Mouse (Mus musculus): Measurements from ENCODE around the gene Mrgpra1. TPM values are rescaled to one million over a fixed set of nuclear protein-coding genes. Genes with fewer than 3 reads are reported as not detected.
"Not testable (repeated sequence)": the region's sequence is repeated elsewhere in the genome, so short reads cannot be mapped to it uniquely, and the experiment has no call there.

Mrgpra1 gene
- polyA plus RNA-seq (2014; fragmentation: Nextera tagmentation; extraction: Ambion mirVana): not detected in 2 replicates

DNA sequence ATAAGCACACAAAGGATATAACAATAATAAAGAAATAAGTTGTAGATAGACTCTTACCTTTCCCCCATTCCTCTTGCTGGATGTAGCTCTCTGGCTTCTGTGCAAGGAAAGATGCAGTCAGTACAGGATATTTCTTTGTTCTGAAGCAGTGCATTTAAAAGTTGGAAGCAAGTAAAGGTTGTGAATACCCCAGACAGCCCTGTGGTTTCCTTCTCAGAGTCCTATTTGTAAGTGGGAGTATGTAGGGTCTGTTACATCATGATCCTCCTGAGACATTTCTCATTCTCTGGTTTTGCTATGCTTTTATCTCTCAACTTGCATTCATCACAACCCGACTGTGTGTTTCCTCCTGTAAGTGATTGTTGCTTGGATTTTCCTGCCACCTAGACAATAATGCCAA is at the start of gene Mrgpra1:
Mrgpra1 (minus strand) TSS at position 101 of the 400 bp plus-strand sequence.
- Histone ChIP-seq H3K9me3 (ENCODE audit: control insufficient read depth, low read length) (peaks cover 23% of the 10 kb centered on the region), H3K36me3 (ENCODE audit: control insufficient read depth, insufficient read depth, low read length) (no peaks in the 10 kb centered on the region), H3K9ac (replicated peaks; ENCODE audit: low read length) (no peak within 1 kb of the TSS), H3K27me3 (ENCODE audit: control insufficient read depth, insufficient read depth, low read length) (no peaks in the 10 kb centered on the region), H3K4me2 (ENCODE audit: low read length) (no peak within 1 kb of the TSS), H3K27ac (replicated peaks; ENCODE audit: low read depth, low read length) (no peak within 1 kb of the TSS), H3K4me1 (ENCODE audit: control insufficient read depth, insufficient read depth, low read length) (no peaks in the 10 kb centered on the region), H3K4me3 (replicated peaks; ENCODE audit: low read depth, low read length) (no peak within 1 kb of the TSS)
- DNase-seq: no peak
- ATAC-seq (ENCODE audit: low FRiP score, low TSS enrichment): no peak
- WGBS: 71% methylated on average over 1 of the region's 1 CpGs

DNA sequence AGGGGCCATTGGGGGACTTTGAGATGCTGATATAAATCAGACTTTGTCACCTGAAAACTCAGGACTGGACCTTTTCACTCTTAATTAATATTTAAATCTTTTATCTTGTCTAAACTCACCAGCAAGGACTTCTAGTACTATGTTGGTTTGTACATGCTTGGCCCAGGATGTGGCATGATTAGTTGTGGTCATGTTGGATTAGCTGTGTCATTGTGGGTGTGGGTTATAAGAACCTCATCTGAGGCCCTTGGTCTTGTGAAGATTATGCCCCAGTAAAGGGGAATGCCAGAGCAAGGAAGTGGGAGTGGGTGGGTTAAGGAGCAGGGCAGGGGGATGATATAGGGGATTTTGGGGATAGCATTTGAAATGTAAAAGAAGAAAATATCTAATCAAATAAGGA is 47.1 kb upstream of the Mrgpra1 start:
- ATAC-seq (ENCODE audit: low FRiP score, low TSS enrichment): no peak
- no peaks in the 10 kb centered on the region for H3K36me3 ChIP-seq (ENCODE audit: control insufficient read depth, insufficient read depth, low read length)
- H3K4me2 ChIP-seq (ENCODE audit: low read length): no peak overlapping the region
- no peaks in the 10 kb centered on the region for H3K27me3 ChIP-seq (ENCODE audit: control insufficient read depth, insufficient read depth, low read length)
- H3K27ac ChIP-seq (replicated peaks; ENCODE audit: low read depth, low read length): no peak overlapping the region
- DNase-seq: no peak
- no peaks in the 10 kb centered on the region for H3K4me1 ChIP-seq (ENCODE audit: control insufficient read depth, insufficient read depth, low read length)
- peaks cover 15% of the 10 kb centered on the region for H3K9me3 ChIP-seq (ENCODE audit: control insufficient read depth, low read length)
- H3K4me3 ChIP-seq (replicated peaks; ENCODE audit: low read depth, low read length): no peak overlapping the region
- no peak overlapping the region for H3K9ac ChIP-seq (replicated peaks; ENCODE audit: low read length)

DNA sequence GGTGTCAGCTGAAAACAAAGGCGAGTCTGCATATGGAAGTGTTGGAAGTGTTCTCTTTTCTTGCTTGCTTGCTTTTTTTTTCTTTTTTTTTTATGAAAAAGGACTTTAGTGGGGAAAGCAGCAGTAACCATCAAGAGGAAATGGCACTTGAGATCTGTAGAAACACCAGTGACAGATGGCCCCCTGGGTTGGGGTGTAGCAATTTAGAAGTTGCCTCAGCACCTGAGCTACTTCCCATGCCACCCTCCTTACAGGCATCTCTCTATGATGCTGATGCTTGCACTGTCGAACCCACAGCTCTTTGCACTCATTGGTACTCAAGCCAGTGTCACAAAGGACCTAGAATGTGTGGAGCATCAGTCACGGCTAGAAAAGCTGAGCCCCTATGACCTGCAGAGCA is 5.6 kb downstream of the Mrgpra1 start:
- WGBS: 67% methylated on average over 3 of the region's 3 CpGs
- H3K4me3 ChIP-seq (replicated peaks; ENCODE audit: low read depth, low read length): no peak overlapping the region
- DNase-seq (no peak), ATAC-seq (ENCODE audit: low FRiP score, low TSS enrichment) (no peak)
- no peak overlapping the region for H3K4me2 ChIP-seq (ENCODE audit: low read length)
- no peaks in the 10 kb centered on the region for H3K27me3 ChIP-seq (ENCODE audit: control insufficient read depth, insufficient read depth, low read length)
- no peak overlapping the region for H3K27ac ChIP-seq (replicated peaks; ENCODE audit: low read depth, low read length)
- H3K9me3 ChIP-seq (ENCODE audit: control insufficient read depth, low read length): peaks cover 21% of the 10 kb centered on the region
- H3K4me1 ChIP-seq (ENCODE audit: control insufficient read depth, insufficient read depth, low read length): no peaks in the 10 kb centered on the region
- H3K9ac ChIP-seq (replicated peaks; ENCODE audit: low read length): no peak overlapping the region
- no peaks in the 10 kb centered on the region for H3K36me3 ChIP-seq (ENCODE audit: control insufficient read depth, insufficient read depth, low read length)

DNA sequence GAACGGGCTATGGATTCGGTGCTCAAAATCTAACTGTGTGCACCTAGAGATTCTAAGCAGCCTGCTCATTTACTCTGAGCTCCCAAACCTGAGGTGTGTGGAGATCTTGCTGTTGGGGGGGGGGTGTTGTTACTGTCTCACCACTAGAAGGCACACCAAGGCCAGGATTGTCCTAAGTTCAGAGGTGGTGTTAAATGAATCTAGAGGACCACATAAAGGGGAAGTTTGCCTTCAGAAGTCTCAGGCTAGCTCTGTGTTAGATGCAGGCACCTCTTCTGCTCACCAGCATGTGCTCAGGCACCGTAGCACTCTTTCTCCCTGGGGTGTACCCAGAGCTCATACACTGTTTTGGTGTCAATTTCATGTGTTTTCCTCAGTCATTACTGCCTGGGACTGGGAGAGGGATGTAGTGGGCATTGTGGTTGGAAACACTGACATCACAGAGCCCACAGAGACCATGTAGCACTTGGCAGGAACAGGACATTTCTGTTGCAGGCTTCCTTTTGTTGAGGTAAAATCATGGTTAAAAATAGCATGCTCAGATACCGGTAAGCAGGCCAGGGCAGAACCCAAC is 8.0 kb downstream of the Mrgpra1 start:
- H3K4me3 ChIP-seq (replicated peaks; ENCODE audit: low read depth, low read length): no peak overlapping the region
- no peak for ATAC-seq (ENCODE audit: low FRiP score, low TSS enrichment)
- H3K36me3 ChIP-seq (ENCODE audit: control insufficient read depth, insufficient read depth, low read length): no peaks in the 10 kb centered on the region
- no peak overlapping the region for H3K4me2 ChIP-seq (ENCODE audit: low read length)
- H3K9me3 ChIP-seq (ENCODE audit: control insufficient read depth, low read length): peaks cover 27% of the 10 kb centered on the region
- DNase-seq: no peak
- H3K9ac ChIP-seq (replicated peaks; ENCODE audit: low read length): no peak overlapping the region
- WGBS: 83% methylated on average over 4 of the region's 4 CpGs
- no peak overlapping the region for H3K27ac ChIP-seq (replicated peaks; ENCODE audit: low read depth, low read length)
- no peaks in the 10 kb centered on the region for H3K4me1 ChIP-seq (ENCODE audit: control insufficient read depth, insufficient read depth, low read length)
- no peaks in the 10 kb centered on the region for H3K27me3 ChIP-seq (ENCODE audit: control insufficient read depth, insufficient read depth, low read length)

DNA sequence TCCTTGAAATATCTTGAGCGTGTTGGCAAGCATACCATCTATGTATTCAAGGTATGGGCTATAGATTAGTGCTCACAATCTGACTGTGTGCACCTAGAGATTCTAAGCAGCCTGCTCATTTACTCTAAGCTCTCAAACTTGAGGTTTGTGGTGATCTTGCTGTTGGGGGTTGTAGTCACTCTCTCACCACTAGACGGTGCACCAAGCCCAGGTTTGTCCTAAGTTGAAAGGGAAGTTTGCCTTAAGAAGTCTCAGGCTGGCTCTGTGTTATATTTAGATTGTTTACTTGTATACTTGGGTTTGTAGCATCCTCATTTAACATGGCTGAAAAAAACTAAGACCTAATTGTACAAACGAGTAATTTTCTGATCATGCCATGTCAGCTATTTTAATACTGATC is 12.2 kb downstream of the Mrgpra1 start:
- H3K9ac ChIP-seq (replicated peaks; ENCODE audit: low read length); H3K27me3 ChIP-seq (ENCODE audit: control insufficient read depth, insufficient read depth, low read length); DNase-seq; ATAC-seq (ENCODE audit: low FRiP score, low TSS enrichment); H3K36me3 ChIP-seq (ENCODE audit: control insufficient read depth, insufficient read depth, low read length); H3K4me3 ChIP-seq (replicated peaks; ENCODE audit: low read depth, low read length); H3K27ac ChIP-seq (replicated peaks; ENCODE audit: low read depth, low read length); H3K4me2 ChIP-seq (ENCODE audit: low read length); H3K4me1 ChIP-seq (ENCODE audit: control insufficient read depth, insufficient read depth, low read length): not testable (repeated sequence)
- H3K9me3 ChIP-seq (ENCODE audit: control insufficient read depth, low read length): peaks cover 20% of the 10 kb centered on the region
- 73% methylated on average over 3 of the region's 3 CpGs for WGBS

DNA sequence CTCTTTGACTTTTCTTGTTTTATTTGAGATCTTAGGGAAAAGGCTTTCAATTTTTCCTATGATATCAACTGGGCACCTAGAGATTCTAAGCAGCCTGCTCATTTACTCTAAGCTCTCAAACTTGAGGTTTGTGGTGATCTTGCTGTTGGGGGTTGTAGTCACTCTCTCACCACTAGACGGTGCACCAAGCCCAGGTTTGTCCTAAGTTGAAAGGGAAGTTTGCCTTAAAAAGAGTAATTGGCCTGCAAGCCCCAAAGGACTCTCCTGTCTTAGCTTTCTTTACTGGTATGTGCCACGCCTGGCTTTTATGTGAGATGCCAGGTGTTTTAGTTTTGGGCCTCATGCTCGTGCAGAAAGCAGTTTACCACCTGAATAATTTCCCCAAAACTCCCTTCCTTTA is 12.7 kb downstream of the Mrgpra1 start:
- H3K4me3 ChIP-seq (replicated peaks; ENCODE audit: low read depth, low read length); DNase-seq; H3K27ac ChIP-seq (replicated peaks; ENCODE audit: low read depth, low read length); H3K4me1 ChIP-seq (ENCODE audit: control insufficient read depth, insufficient read depth, low read length); H3K9ac ChIP-seq (replicated peaks; ENCODE audit: low read length); H3K27me3 ChIP-seq (ENCODE audit: control insufficient read depth, insufficient read depth, low read length); H3K4me2 ChIP-seq (ENCODE audit: low read length); ATAC-seq (ENCODE audit: low FRiP score, low TSS enrichment); H3K36me3 ChIP-seq (ENCODE audit: control insufficient read depth, insufficient read depth, low read length): not testable (repeated sequence)
- WGBS: 60% methylated on average over 3 of the region's 3 CpGs
- peaks cover 17% of the 10 kb centered on the region; the same call in 1 of the 2 replicates for H3K9me3 ChIP-seq (ENCODE audit: control insufficient read depth, low read length)

DNA sequence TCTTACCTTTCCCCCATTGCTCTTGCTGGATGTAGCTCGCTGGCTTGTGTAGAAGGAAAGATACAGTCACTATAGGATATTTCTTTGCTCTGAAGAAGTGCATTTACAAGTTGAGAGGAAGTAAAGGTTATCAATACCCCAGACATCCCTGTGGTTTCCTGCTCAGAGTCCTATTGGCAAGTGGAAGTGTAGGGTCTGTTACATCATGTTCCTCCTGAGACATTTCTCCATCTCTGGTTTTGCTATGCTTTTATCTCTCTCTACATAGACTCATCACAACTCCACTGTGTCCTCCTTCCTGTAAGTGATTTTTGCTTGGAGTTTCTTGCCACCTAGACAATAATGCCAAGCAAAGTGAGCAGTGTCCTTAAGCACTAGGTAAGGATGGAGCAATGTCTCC is 35.7 kb downstream of the Mrgpra1 start:
- 51% methylated on average over 1 of the region's 1 CpGs for WGBS

GRCm38 (mm10) chr7:47312289-47312688 is 41.8 kb downstream of the Mrgpra1 start:
- no peaks in the 10 kb centered on the region for H3K4me1 ChIP-seq (ENCODE audit: control insufficient read depth, insufficient read depth, low read length)
- 39% methylated on average over 4 of the region's 4 CpGs for WGBS
- no peak overlapping the region for H3K27ac ChIP-seq (replicated peaks; ENCODE audit: low read depth, low read length)
- no peak for ATAC-seq (ENCODE audit: low FRiP score, low TSS enrichment)
- H3K9ac ChIP-seq (replicated peaks; ENCODE audit: low read length): no peak overlapping the region
- H3K9me3 ChIP-seq (ENCODE audit: control insufficient read depth, low read length): peaks cover 25% of the 10 kb centered on the region; the same call in 1 of the 2 replicates
- H3K4me2 ChIP-seq (ENCODE audit: low read length): no peak overlapping the region
- DNase-seq: no peak
- H3K27me3 ChIP-seq (ENCODE audit: control insufficient read depth, insufficient read depth, low read length): no peaks in the 10 kb centered on the region
- H3K4me3 ChIP-seq (replicated peaks; ENCODE audit: low read depth, low read length): no peak overlapping the region
- no peaks in the 10 kb centered on the region for H3K36me3 ChIP-seq (ENCODE audit: control insufficient read depth, insufficient read depth, low read length)

More for the DNA sequence above, 35.7 kb downstream of the Mrgpra1 start:
- Histone ChIP-seq H3K4me2 (ENCODE audit: low read length) (no peak overlapping the region), H3K36me3 (ENCODE audit: control insufficient read depth, insufficient read depth, low read length) (no peaks in the 10 kb centered on the region), H3K4me3 (replicated peaks; ENCODE audit: low read depth, low read length) (no peak overlapping the region), H3K4me1 (ENCODE audit: control insufficient read depth, insufficient read depth, low read length) (no peaks in the 10 kb centered on the region), H3K27ac (replicated peaks; ENCODE audit: low read depth, low read length) (no peak overlapping the region), H3K27me3 (ENCODE audit: control insufficient read depth, insufficient read depth, low read length) (no peaks in the 10 kb centered on the region), H3K9ac (replicated peaks; ENCODE audit: low read length) (no peak overlapping the region), H3K9me3 (ENCODE audit: control insufficient read depth, low read length) (peaks cover 15% of the 10 kb centered on the region; the same call in 1 of the 2 replicates)
- DNase-seq: no peak
- no peak for ATAC-seq (ENCODE audit: low FRiP score, low TSS enrichment)

DNA sequence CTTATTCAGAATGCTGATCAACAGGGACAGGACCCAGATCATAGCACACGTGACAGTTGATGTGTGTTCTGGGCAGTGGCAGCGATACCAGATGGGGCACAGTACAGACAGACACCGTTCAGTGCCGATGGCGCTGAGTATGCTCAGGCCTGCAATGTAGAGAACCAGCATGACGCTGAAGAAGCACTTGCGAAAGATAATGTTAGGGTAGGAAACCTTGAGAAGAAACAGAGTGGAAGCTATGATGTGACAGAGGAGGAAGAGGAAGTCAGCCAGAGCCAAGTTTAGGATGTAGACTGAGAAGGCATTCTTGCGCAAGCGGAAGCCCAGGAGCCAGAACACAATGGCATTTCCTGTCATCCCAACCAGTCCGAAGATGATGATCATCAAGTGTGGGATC is 44.2 kb downstream of the Mrgpra1 start:
- ATAC-seq (ENCODE audit: low FRiP score, low TSS enrichment) (no peak), DNase-seq (no peak)
- Histone ChIP-seq H3K4me1 (ENCODE audit: control insufficient read depth, insufficient read depth, low read length) (no peaks in the 10 kb centered on the region), H3K4me3 (replicated peaks; ENCODE audit: low read depth, low read length) (no peak overlapping the region), H3K36me3 (ENCODE audit: control insufficient read depth, insufficient read depth, low read length) (no peaks in the 10 kb centered on the region), H3K4me2 (ENCODE audit: low read length) (no peak overlapping the region), H3K27me3 (ENCODE audit: control insufficient read depth, insufficient read depth, low read length) (no peaks in the 10 kb centered on the region), H3K9me3 (ENCODE audit: control insufficient read depth, low read length) (peaks cover 13% of the 10 kb centered on the region; the same call in 1 of the 2 replicates), H3K27ac (replicated peaks; ENCODE audit: low read depth, low read length) (no peak overlapping the region), H3K9ac (replicated peaks; ENCODE audit: low read length) (no peak overlapping the region)
- 93% methylated on average over 10 of the region's 10 CpGs for WGBS

All from midbrain, embryonic 14.5 days (tissue).